Mouse (Mus musculus) lung, adult 2 months (tissue): ENCODE measurements around the gene Magi1. TPM values are rescaled to one million over a fixed set of nuclear protein-coding genes. Genes with fewer than 3 reads are reported as not detected.

ENCODE experiments used
- DNase-seq: peaks from one replicate; pipeline ENCODE4 v3.0.0; 2022
- H3K4me1 ChIP-seq: fragments of 200-500 bp; 2 replicates; pipeline ENCODE4 v1.6.1; 2011; ENCODE audit warnings: low read length; ENCODE audit not compliant: control insufficient read depth, insufficient read depth
- H3K4me3 ChIP-seq: fragments of 200-500 bp; replicated peaks from 2 replicates; pipeline ENCODE3; 2011; ENCODE audit warnings: low read depth, mild to moderate bottlenecking, control low read depth, low read length; ENCODE audit errors: extremely low read depth
- CTCF ChIP-seq: fragments of 200-500 bp; IDR thresholded peaks from 2 replicates; pipeline ENCODE4 v1.5.1; 2011; ENCODE audit warnings: mild to moderate bottlenecking, low read length, control low read depth; ENCODE audit not compliant: insufficient read depth
- POLR2A ChIP-seq: fragments of 200-500 bp; IDR thresholded peaks from 2 replicates; pipeline ENCODE4 v1.6.1; 2011; ENCODE audit warnings: low read depth, mild to moderate bottlenecking, control low read depth, low read length, borderline replicate concordance; ENCODE audit errors: extremely low read depth
- WGBS: fragments of 180-500 bp; shearing (Covaris S2); methylation state at CpG from one replicate; pipeline ENCODE4 v1.1.7; 2018; 5-methylcytosine and 5-hydroxymethylcytosine counted together
- polyA plus RNA-seq: library from polyadenylated mRNA; depleted of rRNA; stranded (reverse); fragments of >200 nt; gene quantifications from 2 replicates; pipeline ENCODE4 v1.2.3, GENCODE M21; 2012

Magi1 gene
- polyA plus RNA-seq, 1 experiment: 12.3 TPM

DNA sequence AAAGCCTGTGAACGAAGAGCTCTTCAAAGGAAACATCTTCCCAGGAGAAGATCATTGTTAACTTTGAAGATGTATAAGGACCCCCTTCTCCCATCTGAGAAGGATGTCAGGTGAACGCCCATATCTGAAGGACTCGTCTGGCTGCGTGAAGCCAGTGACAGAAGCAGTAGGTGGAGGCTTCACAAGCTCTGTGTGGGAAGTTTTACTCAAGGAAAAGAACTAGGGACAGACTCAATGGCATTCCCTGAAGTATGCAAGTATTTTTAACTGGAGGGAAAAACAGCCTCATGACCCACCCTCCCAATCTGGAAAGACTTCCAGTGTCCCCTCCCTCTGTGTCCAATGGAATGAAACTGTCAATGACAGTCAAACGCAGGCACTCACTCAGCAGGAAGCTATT is 438.6 kb downstream of the Magi1 start:
- no peak for DNase-seq
- 67% methylated on average over 5 of the region's 5 CpGs for WGBS
- TF ChIP-seq CTCF (no peak), POLR2A (no peak)
- Histone ChIP-seq H3K4me3 (no peak overlapping the region), H3K4me1 (no peaks in the 10 kb centered on the region)

DNA sequence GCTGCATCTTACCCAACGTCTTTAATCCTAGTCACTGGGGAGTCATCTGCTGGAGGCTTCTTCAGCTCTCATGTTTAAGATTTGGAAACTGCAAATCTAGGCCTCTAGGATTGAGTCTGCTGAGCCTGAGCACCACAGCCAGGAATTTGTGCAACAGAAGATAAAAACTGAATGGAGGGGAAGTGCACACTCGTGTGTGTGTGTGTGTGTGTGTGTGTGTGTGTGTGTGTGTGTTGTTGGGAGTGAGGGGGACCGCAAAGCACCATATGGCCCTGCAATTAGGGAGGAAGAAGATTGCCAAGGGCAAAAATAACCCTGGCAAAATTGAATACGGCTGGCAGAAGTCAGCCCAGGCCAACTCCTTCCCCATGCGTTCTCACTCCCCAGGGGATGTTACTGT is 439.1 kb downstream of the Magi1 start:
- TF ChIP-seq CTCF (no peak), POLR2A (no peak)
- Histone ChIP-seq H3K4me1 (no peaks in the 10 kb centered on the region), H3K4me3 (no peak overlapping the region)
- DNase-seq: no peak
- WGBS: 62% methylated on average over 5 of the region's 5 CpGs

- Histone ChIP-seq H3K4me1 (no peaks in the 10 kb centered on the region), H3K4me3 (no peak overlapping the region)
- TF ChIP-seq CTCF (no peak), POLR2A (no peak)
- DNase-seq: no peak
- WGBS: 91% methylated on average over 4 of the region's 4 CpGs
These were observed 445.3 kb downstream of the Magi1 start for GRCm38 (mm10) chr6:93838398-93838797.

GRCm38 (mm10) chr6:93836585-93836984 is 447.1 kb downstream of the Magi1 start:
- Histone ChIP-seq H3K4me1 (no peaks in the 10 kb centered on the region), H3K4me3 (no peak overlapping the region)
- TF ChIP-seq CTCF (no peak), POLR2A (no peak)
- DNase-seq: no peak
- WGBS: 89% methylated on average over 5 of the region's 5 CpGs

- Histone ChIP-seq H3K4me1 (no peaks in the 10 kb centered on the region), H3K4me3 (no peak overlapping the region)
- TF ChIP-seq CTCF (no peak), POLR2A (no peak)
- DNase-seq: no peak
- 49% methylated on average over 4 of the region's 4 CpGs for WGBS
These were observed 448.5 kb downstream of the Magi1 start for GRCm38 (mm10) chr6:93835211-93835610.

DNA sequence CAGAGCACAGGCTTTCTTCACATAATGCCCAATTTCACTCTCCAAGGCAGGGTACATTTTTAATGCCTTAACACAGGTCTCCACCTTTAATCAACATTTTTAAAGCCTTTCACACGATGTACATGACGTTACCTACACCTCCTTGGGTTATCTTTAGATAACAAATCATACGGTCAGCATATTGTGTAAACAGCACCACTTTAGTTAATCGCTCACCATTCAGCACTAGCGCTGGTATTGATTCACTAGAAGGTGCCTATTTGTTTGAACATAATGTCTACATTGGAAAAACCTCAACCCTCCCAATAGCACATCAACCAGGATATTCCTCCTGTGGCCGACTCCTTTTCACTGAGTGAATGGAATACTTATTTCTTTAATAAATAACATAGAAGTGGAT is 455.5 kb downstream of the Magi1 start:
- 60% methylated on average over 6 of the region's 6 CpGs for WGBS
- no peaks in the 10 kb centered on the region for H3K4me1 ChIP-seq
- DNase-seq: no peak
- no peak for TF ChIP-seq CTCF
- TF ChIP-seq POLR2A: no peak
- no peak overlapping the region for H3K4me3 ChIP-seq

GRCm38 (mm10) chr6:93826875-93827274 is 456.8 kb downstream of the Magi1 start:
- 41% methylated on average over 4 of the region's 4 CpGs for WGBS
- TF ChIP-seq CTCF (no peak), POLR2A (no peak)
- no peak for DNase-seq
- Histone ChIP-seq H3K4me1 (no peaks in the 10 kb centered on the region), H3K4me3 (no peak overlapping the region)

DNA sequence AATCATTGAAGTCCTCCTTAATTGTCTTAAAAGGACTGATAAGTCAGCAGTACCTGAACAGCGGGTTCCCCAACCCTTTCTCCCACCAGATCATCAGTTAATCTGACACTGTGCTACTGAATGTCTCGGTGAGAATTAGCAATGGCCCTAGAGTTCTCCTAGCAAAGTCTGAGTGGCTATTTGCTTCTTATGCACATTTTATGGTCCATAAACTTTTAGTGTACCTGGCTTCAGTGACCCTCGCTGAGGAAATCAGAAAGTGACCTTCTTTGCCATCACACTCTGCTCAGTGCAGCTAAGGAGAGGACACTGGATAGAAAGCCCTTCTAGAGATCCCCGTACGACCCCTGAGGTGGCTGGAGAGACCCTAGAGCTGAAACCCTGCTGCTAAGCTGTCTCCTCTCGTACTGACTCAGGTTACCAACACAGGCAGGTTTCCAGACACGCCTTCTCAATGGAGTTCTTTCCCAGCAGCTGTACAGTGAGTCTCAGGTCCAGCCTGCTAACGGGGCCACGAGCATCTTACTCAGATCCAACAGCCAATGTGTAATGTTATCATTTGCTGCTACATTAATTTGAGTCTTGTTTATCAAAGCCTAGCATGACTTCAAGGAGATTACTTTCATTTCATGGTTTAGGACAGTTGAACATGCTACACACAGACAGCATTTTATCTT is 461.4 kb downstream of the Magi1 start:
- no peak for DNase-seq
- TF ChIP-seq CTCF (no peak), POLR2A (no peak)
- Histone ChIP-seq H3K4me3 (no peak overlapping the region), H3K4me1 (no peaks in the 10 kb centered on the region)
- 87% methylated on average over 9 of the region's 9 CpGs for WGBS

DNA sequence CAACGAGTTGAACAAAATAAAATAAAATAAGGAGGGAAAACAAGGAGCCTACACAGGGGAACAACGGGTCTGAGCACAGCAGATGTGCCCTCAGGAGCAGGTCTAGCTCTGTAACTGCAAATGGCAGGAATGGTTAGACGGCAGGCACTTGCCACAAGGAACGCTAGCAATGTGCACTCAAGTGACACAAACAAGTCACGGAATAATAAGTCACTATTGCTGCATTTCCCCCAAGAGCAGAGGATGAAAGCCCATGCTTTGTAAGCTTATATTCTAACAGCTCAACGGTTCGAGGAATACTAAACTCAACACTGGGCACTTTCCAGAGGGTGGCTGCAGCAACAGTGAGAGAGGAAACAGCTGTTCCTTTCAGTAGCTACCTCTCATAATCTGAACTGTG is 462.2 kb downstream of the Magi1 start:
- no peak for DNase-seq
- Histone ChIP-seq H3K4me3 (no peak overlapping the region), H3K4me1 (no peaks in the 10 kb centered on the region)
- TF ChIP-seq CTCF: no peak
- no peak for TF ChIP-seq POLR2A
- WGBS: 63% methylated on average over 7 of the region's 7 CpGs

DNA sequence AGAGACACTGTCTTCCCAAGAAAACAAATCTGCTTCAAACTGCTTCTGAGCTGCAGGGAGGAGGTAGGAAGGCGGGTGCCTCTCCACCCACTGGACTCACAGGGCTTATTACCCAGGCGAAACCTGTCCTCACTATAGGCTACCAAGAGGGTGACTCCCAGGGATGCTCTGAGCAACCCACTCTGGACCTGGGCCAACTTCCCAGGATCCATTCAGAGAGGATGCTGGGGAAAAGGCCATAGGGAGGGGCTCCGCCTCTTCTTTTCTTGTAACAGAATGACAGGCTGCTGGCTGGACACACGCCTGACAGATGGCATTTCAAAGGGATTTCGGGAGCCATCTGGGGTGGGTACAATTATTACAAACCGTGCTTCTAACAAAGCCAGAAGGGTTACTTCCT is 463.8 kb downstream of the Magi1 start:
- WGBS: 69% methylated on average over 6 of the region's 6 CpGs
- Histone ChIP-seq H3K4me1 (no peaks in the 10 kb centered on the region), H3K4me3 (no peak overlapping the region)
- no peak for DNase-seq
- TF ChIP-seq CTCF (no peak), POLR2A (no peak)
